Mouse (Mus musculus) bone marrow macrophage, adult 2 months (primary cell): ENCODE measurements around the gene Snhg11.

Source experiments
- CTCF ChIP-seq: IDR thresholded peaks from 2 replicates; pipeline ENCODE4 v1.5.1; 2012; ENCODE audit warnings: low read depth, mild to moderate bottlenecking, low read length, moderate library complexity
- POLR2A ChIP-seq: IDR thresholded peaks from 2 replicates; pipeline ENCODE4 v1.6.1; 2012; ENCODE audit warnings: mild to moderate bottlenecking, low read depth, low read length, borderline replicate concordance

GRCm38 (mm10) chr2:158343495-158343894 is 31.9 kb upstream of the Snhg11 start:
- TF ChIP-seq CTCF (no peak), POLR2A (no peak)
